Mouse (Mus musculus) embryonic fibroblast, embryonic 13.5 days (primary cell): Measurements from ENCODE around the gene Gorasp2.

Experiments
- CTCF ChIP-seq: IDR thresholded peaks from 2 replicates; pipeline ENCODE4 v1.5.1; 2011; ENCODE audit warnings: mild to moderate bottlenecking, control low read depth, low read length, moderate library complexity, borderline replicate concordance; ENCODE audit not compliant: insufficient read depth
- POLR2A ChIP-seq: IDR thresholded peaks from 2 replicates; pipeline ENCODE4 v1.6.1; 2011; ENCODE audit warnings: low read depth, mild to moderate bottlenecking, control low read depth, low read length, moderate library complexity

DNA sequence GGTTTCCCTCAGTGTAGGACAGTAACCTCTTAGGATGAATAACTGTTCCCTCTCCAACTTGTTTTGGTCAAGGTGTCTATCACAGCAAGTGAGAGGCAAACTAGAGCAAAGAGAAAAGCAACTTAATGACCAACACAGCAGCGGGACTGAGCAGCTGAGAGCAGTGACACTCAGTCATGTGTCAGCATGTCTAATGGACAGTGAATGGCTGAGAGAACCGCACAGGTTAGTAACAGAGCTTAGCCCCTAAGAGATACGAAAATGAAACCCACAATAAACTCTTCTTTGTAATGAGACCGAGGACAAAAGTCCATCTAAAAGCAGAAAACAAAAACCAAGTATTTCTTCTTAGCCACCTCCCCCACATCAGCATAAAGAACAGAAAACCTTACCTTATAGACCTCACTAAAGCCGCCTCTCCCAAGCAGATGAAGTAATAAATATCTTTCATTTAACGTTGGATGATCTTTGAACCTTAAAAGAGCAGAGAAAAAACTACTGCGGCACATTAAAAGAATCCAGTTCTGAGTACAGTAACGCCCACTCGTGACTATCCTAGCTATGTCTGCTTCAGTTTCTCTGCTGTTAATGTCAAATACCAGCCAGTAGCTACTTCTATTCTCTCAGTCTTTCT lies 62.4 kb downstream of the Gorasp2 start:
- TF ChIP-seq POLR2A (no peak), CTCF (no peak)
